Mouse (Mus musculus): Measurements from ENCODE around the gene Limk2. TPM values are rescaled to one million over a fixed set of nuclear protein-coding genes. Genes with fewer than 3 reads are reported as not detected.

Gene Limk2
- total RNA-seq, 1 experiment = 80.5 TPM

- Histone ChIP-seq H3K9ac (ENCODE audit: insufficient read depth, low read depth, low read length, poor library complexity, severe bottlenecking) (no peak overlapping the region), H3K4me1 (ENCODE audit: control insufficient read depth in 2 of 2, insufficient read depth in 2 of 2, low read length in 2 of 2, poor library complexity in 1 of 2) (peaks cover 6 to 21% of the 10 kb centered on the region in 2 experiments), H3K27ac (ENCODE audit: insufficient read depth, low read depth, low read length, poor library complexity, severe bottlenecking) (no peak overlapping the region), H3K4me3 (ENCODE audit: insufficient read depth in 1 of 2, low read depth in 1 of 2, low read length in 2 of 2, poor library complexity in 1 of 2, severe bottlenecking in 1 of 2) (no peak overlapping the region), H3K36me3 (ENCODE audit: control insufficient read depth, insufficient read depth, low read length, poor library complexity, severe bottlenecking) (peaks cover 36% of the 10 kb centered on the region), H3K9me3 (ENCODE audit: control insufficient read depth, insufficient read depth, low read depth, low read length) (no peaks in the 10 kb centered on the region)
- TF ChIP-seq CHD2 (IDR thresholded peaks at IDR 0.05; ENCODE audit: low read depth, low read length) (no peak), HCFC1 (IDR thresholded peaks at IDR 0.05; ENCODE audit: borderline replicate concordance, insufficient read depth, low read length) (no peak), ZC3H11A (IDR thresholded peaks at IDR 0.05; ENCODE audit: borderline replicate concordance, low read depth, low read length) (no peak), ZNF384 (IDR thresholded peaks at IDR 0.05; ENCODE audit: low read depth, low read length) (no peak), MAFK (IDR thresholded peaks at IDR 0.05; ENCODE audit: insufficient read depth, low read depth, low read length) (no peak)
- in situ Hi-C loops (cut with MboI; ENCODE audit: low sequenced_read_pairs in 2 of 2, unreplicated experiment in 2 of 2) = no loop called here
- no peak for DNase-seq (ENCODE audit: low read depth, low spot score)
These were observed 56.9 kb downstream of the Limk2 start for GRCm38 (mm10) chr11:3352131-3352530.

GRCm38 (mm10) chr11:3349343-3349695 is 59.7 kb downstream of the Limk2 start:
- H3K27ac ChIP-seq (ENCODE audit: insufficient read depth, low read depth, low read length, poor library complexity, severe bottlenecking) = peak overlapping the region; percentile 73; the same call in 1 of the 2 replicates
- no peak for DNase-seq (ENCODE audit: low read depth, low spot score)
- peaks cover 47% of the 10 kb centered on the region for H3K36me3 ChIP-seq (ENCODE audit: control insufficient read depth, insufficient read depth, low read length, poor library complexity, severe bottlenecking)
- in situ Hi-C loops (cut with MboI; ENCODE audit: low sequenced_read_pairs in 2 of 2, unreplicated experiment in 2 of 2) = no loop called here
- no peak for TF ChIP-seq MAFK (IDR thresholded peaks at IDR 0.05; ENCODE audit: insufficient read depth, low read depth, low read length)
- TF ChIP-seq HCFC1 (IDR thresholded peaks at IDR 0.05; ENCODE audit: borderline replicate concordance, insufficient read depth, low read length) = no peak
- TF ChIP-seq ZNF384 (IDR thresholded peaks at IDR 0.05; ENCODE audit: low read depth, low read length) = no peak
- H3K9ac ChIP-seq (ENCODE audit: insufficient read depth, low read depth, low read length, poor library complexity, severe bottlenecking) = peak overlapping the region; percentile 26; the same call in 1 of the 2 replicates
- H3K9me3 ChIP-seq (ENCODE audit: control insufficient read depth, insufficient read depth, low read depth, low read length) = no peaks in the 10 kb centered on the region
- peaks cover 6 to 23% of the 10 kb centered on the region in 2 experiments for H3K4me1 ChIP-seq (ENCODE audit: control insufficient read depth in 2 of 2, insufficient read depth in 2 of 2, low read length in 2 of 2, poor library complexity in 1 of 2)
- no peak overlapping the region; a peak in 1 of 4 replicates for H3K4me3 ChIP-seq (ENCODE audit: insufficient read depth in 1 of 2, low read depth in 1 of 2, low read length in 2 of 2, poor library complexity in 1 of 2, severe bottlenecking in 1 of 2)

GRCm38 (mm10) chr11:3348576-3349342 is 60.2 kb downstream of the Limk2 start:
- TF ChIP-seq ZC3H11A (IDR thresholded peaks at IDR 0.05; ENCODE audit: borderline replicate concordance, low read depth, low read length) (no peak), ZNF384 (IDR thresholded peaks at IDR 0.05; ENCODE audit: low read depth, low read length) (no peak), HCFC1 (IDR thresholded peaks at IDR 0.05; ENCODE audit: borderline replicate concordance, insufficient read depth, low read length) (no peak), CHD2 (IDR thresholded peaks at IDR 0.05; ENCODE audit: low read depth, low read length) (no peak; the same call in 1 of the 2 replicates), MAFK (IDR thresholded peaks at IDR 0.05; ENCODE audit: insufficient read depth, low read depth, low read length) (no peak)
- peaks cover 51% of the 10 kb centered on the region for H3K36me3 ChIP-seq (ENCODE audit: control insufficient read depth, insufficient read depth, low read length, poor library complexity, severe bottlenecking)
- H3K9me3 ChIP-seq (ENCODE audit: control insufficient read depth, insufficient read depth, low read depth, low read length) = no peaks in the 10 kb centered on the region
- peak; percentile 96 for DNase-seq (ENCODE audit: low read depth, low spot score)
- in situ Hi-C loops (cut with MboI; ENCODE audit: low sequenced_read_pairs in 2 of 2, unreplicated experiment in 2 of 2) = no loop called here
- H3K4me3 ChIP-seq (ENCODE audit: insufficient read depth in 1 of 2, low read depth in 1 of 2, low read length in 2 of 2, poor library complexity in 1 of 2, severe bottlenecking in 1 of 2) = peak overlapping the region in 1 of 2 experiments; percentile 6; a peak in 2 of 4 replicates
- peaks cover 6 to 23% of the 10 kb centered on the region in 2 experiments for H3K4me1 ChIP-seq (ENCODE audit: control insufficient read depth in 2 of 2, insufficient read depth in 2 of 2, low read length in 2 of 2, poor library complexity in 1 of 2)
- H3K27ac ChIP-seq (ENCODE audit: insufficient read depth, low read depth, low read length, poor library complexity, severe bottlenecking) = peak overlapping the region; percentile 73
- H3K9ac ChIP-seq (ENCODE audit: insufficient read depth, low read depth, low read length, poor library complexity, severe bottlenecking) = peak overlapping the region; percentile 33; the same call in 1 of the 2 replicates

GRCm38 (mm10) chr11:3347835-3348195 is 61.2 kb downstream of the Limk2 start:
- Histone ChIP-seq H3K36me3 (ENCODE audit: control insufficient read depth, insufficient read depth, low read length, poor library complexity, severe bottlenecking) (peaks cover 55% of the 10 kb centered on the region), H3K4me3 (ENCODE audit: insufficient read depth in 1 of 2, low read depth in 1 of 2, low read length in 2 of 2, poor library complexity in 1 of 2, severe bottlenecking in 1 of 2) (no peak overlapping the region), H3K9ac (ENCODE audit: insufficient read depth, low read depth, low read length, poor library complexity, severe bottlenecking) (peak overlapping the region; percentile 64; the same call in 1 of the 2 replicates), H3K9me3 (ENCODE audit: control insufficient read depth, insufficient read depth, low read depth, low read length) (no peaks in the 10 kb centered on the region), H3K4me1 (ENCODE audit: control insufficient read depth in 2 of 2, insufficient read depth in 2 of 2, low read length in 2 of 2, poor library complexity in 1 of 2) (peaks cover 6 to 22% of the 10 kb centered on the region in 2 experiments), H3K27ac (ENCODE audit: insufficient read depth, low read depth, low read length, poor library complexity, severe bottlenecking) (peak overlapping the region; percentile 73)
- TF ChIP-seq ZC3H11A (IDR thresholded peaks at IDR 0.05; ENCODE audit: borderline replicate concordance, low read depth, low read length) (no peak), CHD2 (IDR thresholded peaks at IDR 0.05; ENCODE audit: low read depth, low read length) (no peak), ZNF384 (IDR thresholded peaks at IDR 0.05; ENCODE audit: low read depth, low read length) (no peak)
- DNase-seq (ENCODE audit: low read depth, low spot score) = no peak
- in situ Hi-C loops (cut with MboI; ENCODE audit: low sequenced_read_pairs in 2 of 2, unreplicated experiment in 2 of 2) = no loop called here
